Mouse (Mus musculus) embryonic fibroblast, embryonic 13.5 days (primary cell): ENCODE measurements at regions not wholly inside any gene's neighbourhood (a gene's known extent, or its start where the extent isn't known, plus 50 kb on each side); places are given as distances from the start of the nearest gene placed in this dataset.

Experiments
- CTCF ChIP-seq: IDR thresholded peaks from 2 replicates; pipeline ENCODE4 v1.5.1; 2011; ENCODE audit warnings: mild to moderate bottlenecking, control low read depth, low read length, moderate library complexity, borderline replicate concordance; ENCODE audit not compliant: insufficient read depth
- POLR2A ChIP-seq: IDR thresholded peaks from 2 replicates; pipeline ENCODE4 v1.6.1; 2011; ENCODE audit warnings: low read depth, mild to moderate bottlenecking, control low read depth, low read length, moderate library complexity

- TF ChIP-seq POLR2A: no peak
- TF ChIP-seq CTCF: no peak
Observed at GRCm38 (mm10) chr7:70917016-70917415, 434.3 kb downstream of the Gm10295 start.
